Mouse (Mus musculus): ENCODE measurements at regions not wholly inside any gene's neighbourhood (a gene's known extent, or its start where the extent isn't known, plus 50 kb on each side); places are given as distances from the start of the nearest gene placed in this dataset.

DNA sequence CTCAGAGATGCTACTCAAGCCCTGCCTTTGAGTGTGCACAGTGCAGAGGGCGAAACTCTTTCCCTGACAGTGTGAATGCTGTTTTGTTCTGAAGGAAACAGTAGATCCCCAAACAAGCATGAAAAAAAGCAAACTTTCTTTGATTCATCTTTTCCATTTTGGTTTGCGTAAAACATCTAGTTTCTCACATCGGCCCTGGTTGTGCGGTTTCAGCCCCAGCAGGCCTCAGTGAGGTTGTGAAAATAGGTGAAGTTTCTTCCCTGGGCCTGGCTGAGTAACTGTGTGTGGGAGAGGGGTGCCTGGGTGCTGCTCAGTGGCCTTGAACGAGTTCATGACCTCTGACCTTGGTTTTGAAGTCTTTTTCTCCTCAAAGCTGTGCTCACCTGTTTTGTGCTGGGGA, 216.5 kb upstream of the Cxcr4 start:
- WGBS (ENCODE audit: insufficient replicate concordance), result 63% methylated on average over 5 of the region's 5 CpGs
- DNase-seq (ENCODE audit: low read depth in 3 of 3, low spot score in 3 of 3) (no peak), ATAC-seq (ENCODE audit: insufficient read depth) (no peak)
- Histone ChIP-seq H3K27me3 (ENCODE audit: control insufficient read depth, insufficient read depth, low read length) (no peaks in the 10 kb centered on the region), H3K4me1 (replicated peaks; ENCODE audit: control insufficient read depth in 2 of 2, insufficient read depth in 2 of 2, low read length in 1 of 2) (no peaks in the 10 kb centered on the region), H3K4me3 (ENCODE audit: insufficient read depth in 1 of 2, low read depth in 2 of 2, low read length in 2 of 2) (no peak overlapping the region), H3K27ac (no peak overlapping the region), H3K9ac (replicated peaks) (no peak overlapping the region), H3K36me3 (replicated peaks; ENCODE audit: control insufficient read depth, insufficient read depth, low read depth) (no peaks in the 10 kb centered on the region), H3K4me2 (ENCODE audit: low read depth) (no peak overlapping the region), H3K9me3 (ENCODE audit: control insufficient read depth, low read length) (no peaks in the 10 kb centered on the region)
- TF ChIP-seq EP300 (IDR thresholded peaks at IDR 0.05; ENCODE audit: low read depth) (no peak), CTCF (IDR thresholded peaks at IDR 0.05; ENCODE audit: low read depth) (no peak)

DNA sequence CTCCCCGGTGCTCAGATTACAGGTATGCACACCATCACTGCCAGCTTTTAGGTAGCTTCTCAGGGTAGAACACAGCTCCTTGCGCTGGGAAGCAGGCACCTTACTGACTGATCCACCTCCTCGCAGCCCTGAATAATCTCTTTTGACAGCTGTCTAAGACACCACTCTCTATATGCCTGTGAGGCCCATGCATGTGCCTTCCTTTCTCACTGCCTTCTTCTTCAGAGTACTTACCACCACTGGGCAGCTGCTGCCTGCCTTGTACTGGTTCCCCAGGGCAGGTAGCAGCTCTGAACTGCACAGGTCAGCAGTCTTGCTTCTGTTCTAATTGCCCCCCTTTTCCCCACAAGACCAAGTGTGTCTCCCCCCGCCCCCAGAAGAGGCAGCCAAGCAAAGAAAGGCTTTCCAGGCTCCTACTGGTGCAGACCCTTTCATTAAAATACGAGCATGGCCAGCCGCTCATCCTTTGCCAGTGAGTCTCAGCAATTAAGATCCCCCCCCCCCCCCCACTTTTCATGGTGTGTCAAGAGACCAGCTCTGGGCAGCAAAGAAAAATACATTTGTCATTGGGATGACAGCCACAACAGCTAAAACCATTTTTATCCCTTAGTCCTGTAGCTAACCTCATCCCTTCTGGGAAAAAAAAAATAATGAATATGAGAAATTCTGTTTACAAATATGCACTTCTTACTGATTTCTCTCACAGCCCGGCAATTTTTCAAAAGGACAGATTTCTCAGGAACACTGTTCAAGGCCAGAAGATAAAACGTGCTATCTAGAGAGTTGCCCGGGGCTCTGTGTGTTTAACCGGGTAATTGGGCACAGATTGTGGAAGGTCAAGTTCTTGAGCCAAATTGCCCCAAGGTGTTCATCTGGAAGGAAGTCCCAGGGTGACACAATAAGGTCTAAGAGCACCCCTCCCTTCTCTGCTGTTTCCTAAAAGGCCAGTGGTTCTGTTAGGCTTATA, 213.9 kb upstream of the Cxcr4 start:
- TF ChIP-seq EP300 (IDR thresholded peaks at IDR 0.05; ENCODE audit: low read depth) (no peak), CTCF (IDR thresholded peaks at IDR 0.05; ENCODE audit: low read depth) (no peak)
- no peaks in the 10 kb centered on the region for H3K27me3 ChIP-seq (ENCODE audit: control insufficient read depth, insufficient read depth, low read length)
- H3K27ac ChIP-seq, result no peak overlapping the region
- DNase-seq (ENCODE audit: low read depth in 3 of 3, low spot score in 3 of 3), result no peak
- H3K4me2 ChIP-seq (ENCODE audit: low read depth), result no peak overlapping the region
- 50% methylated on average over 10 of the region's 10 CpGs for WGBS (ENCODE audit: insufficient replicate concordance)
- H3K36me3 ChIP-seq (replicated peaks; ENCODE audit: control insufficient read depth, insufficient read depth, low read depth), result no peaks in the 10 kb centered on the region
- no peaks in the 10 kb centered on the region for H3K4me1 ChIP-seq (replicated peaks; ENCODE audit: control insufficient read depth in 2 of 2, insufficient read depth in 2 of 2, low read length in 1 of 2)
- H3K9ac ChIP-seq (replicated peaks), result no peak overlapping the region
- no peak overlapping the region for H3K4me3 ChIP-seq (ENCODE audit: insufficient read depth in 1 of 2, low read depth in 2 of 2, low read length in 2 of 2)
- ATAC-seq (ENCODE audit: insufficient read depth), result no peak
- H3K9me3 ChIP-seq (ENCODE audit: control insufficient read depth, low read length), result no peaks in the 10 kb centered on the region

GRCm38 (mm10) chr1:128803433-128804060, 211.5 kb upstream of the Cxcr4 start:
- 26% methylated on average over 9 of the region's 9 CpGs for WGBS (ENCODE audit: insufficient replicate concordance)
- H3K4me1 ChIP-seq (replicated peaks; ENCODE audit: control insufficient read depth in 2 of 2, insufficient read depth in 2 of 2, low read length in 1 of 2), result no peaks in the 10 kb centered on the region
- H3K4me2 ChIP-seq (ENCODE audit: low read depth), result no peak overlapping the region
- ATAC-seq (ENCODE audit: insufficient read depth) (no peak), DNase-seq (ENCODE audit: low read depth in 3 of 3, low spot score in 3 of 3) (no peak)
- no peak overlapping the region for H3K27ac ChIP-seq
- H3K36me3 ChIP-seq (replicated peaks; ENCODE audit: control insufficient read depth, insufficient read depth, low read depth), result no peaks in the 10 kb centered on the region
- H3K9me3 ChIP-seq (ENCODE audit: control insufficient read depth, low read length), result no peaks in the 10 kb centered on the region
- no peaks in the 10 kb centered on the region for H3K27me3 ChIP-seq (ENCODE audit: control insufficient read depth, insufficient read depth, low read length)
- TF ChIP-seq CTCF (IDR thresholded peaks at IDR 0.05; ENCODE audit: low read depth), result no peak
- H3K4me3 ChIP-seq (ENCODE audit: insufficient read depth in 1 of 2, low read depth in 2 of 2, low read length in 2 of 2), result no peak overlapping the region
- H3K9ac ChIP-seq (replicated peaks), result no peak overlapping the region

GRCm38 (mm10) chr1:128803058-128803432, 211.0 kb upstream of the Cxcr4 start:
- Histone ChIP-seq H3K9ac (replicated peaks) (no peak overlapping the region), H3K4me3 (ENCODE audit: insufficient read depth in 1 of 2, low read depth in 2 of 2, low read length in 2 of 2) (no peak overlapping the region), H3K4me2 (ENCODE audit: low read depth) (no peak overlapping the region), H3K9me3 (ENCODE audit: control insufficient read depth, low read length) (no peaks in the 10 kb centered on the region), H3K27me3 (ENCODE audit: control insufficient read depth, insufficient read depth, low read length) (no peaks in the 10 kb centered on the region), H3K27ac (no peak overlapping the region), H3K4me1 (replicated peaks; ENCODE audit: control insufficient read depth in 2 of 2, insufficient read depth in 2 of 2, low read length in 1 of 2) (no peaks in the 10 kb centered on the region), H3K36me3 (replicated peaks; ENCODE audit: control insufficient read depth, insufficient read depth, low read depth) (no peaks in the 10 kb centered on the region)
- ATAC-seq (ENCODE audit: insufficient read depth), result no peak
- no peak for DNase-seq (ENCODE audit: low read depth in 3 of 3, low spot score in 3 of 3)
- TF ChIP-seq CTCF (IDR thresholded peaks at IDR 0.05; ENCODE audit: low read depth) (no peak), EP300 (IDR thresholded peaks at IDR 0.05; ENCODE audit: low read depth) (no peak)

- TF ChIP-seq CTCF (IDR thresholded peaks at IDR 0.05; ENCODE audit: low read depth), result no peak
- no peak for TF ChIP-seq EP300 (IDR thresholded peaks at IDR 0.05; ENCODE audit: low read depth)
- 60% methylated on average over 4 of the region's 4 CpGs for WGBS (ENCODE audit: insufficient replicate concordance)
- no peak for DNase-seq (ENCODE audit: low read depth in 3 of 3, low spot score in 3 of 3)
- H3K36me3 ChIP-seq (replicated peaks; ENCODE audit: control insufficient read depth, insufficient read depth, low read depth), result no peaks in the 10 kb centered on the region
- no peaks in the 10 kb centered on the region for H3K9me3 ChIP-seq (ENCODE audit: control insufficient read depth, low read length)
- H3K4me3 ChIP-seq (ENCODE audit: insufficient read depth in 1 of 2, low read depth in 2 of 2, low read length in 2 of 2), result no peak overlapping the region
- no peak overlapping the region for H3K9ac ChIP-seq (replicated peaks)
- no peaks in the 10 kb centered on the region for H3K4me1 ChIP-seq (replicated peaks; ENCODE audit: control insufficient read depth in 2 of 2, insufficient read depth in 2 of 2, low read length in 1 of 2)
- ATAC-seq (ENCODE audit: insufficient read depth), result no peak
- no peak overlapping the region for H3K27ac ChIP-seq
- no peaks in the 10 kb centered on the region for H3K27me3 ChIP-seq (ENCODE audit: control insufficient read depth, insufficient read depth, low read length)
- H3K4me2 ChIP-seq (ENCODE audit: low read depth), result no peak overlapping the region
These were observed 206.6 kb upstream of the Cxcr4 start for GRCm38 (mm10) chr1:128798721-128799120.

All from liver, embryonic 14.5 days (tissue).